Mouse (Mus musculus) embryonic fibroblast, embryonic 13.5 days (primary cell): ENCODE measurements around the gene Fam173a. TPM values are rescaled to one million over a fixed set of nuclear protein-coding genes. Genes with fewer than 3 reads are reported as not detected.
"Not testable (repeated sequence)": the region's sequence is repeated elsewhere in the genome, so short reads cannot be mapped to it uniquely, and the experiment has no call there.

Experiments used
- H3K27ac ChIP-seq: 2 replicates; pipeline ENCODE4 v1.5.1; 2012; ENCODE audit warnings: low read length, control low read depth, inconsistent platforms; ENCODE audit not compliant: insufficient read depth
- H3K4me1 ChIP-seq: 2 replicates; pipeline ENCODE4 v1.6.1; 2011; ENCODE audit warnings: low read length; ENCODE audit not compliant: control insufficient read depth, insufficient read depth
- H3K4me3 ChIP-seq: 2 replicates; pipeline ENCODE4 v1.5.1; 2011; ENCODE audit warnings: mild to moderate bottlenecking, control low read depth, low read length; ENCODE audit not compliant: insufficient read depth
- CTCF ChIP-seq: IDR thresholded peaks from 2 replicates; pipeline ENCODE4 v1.5.1; 2011; ENCODE audit warnings: mild to moderate bottlenecking, control low read depth, low read length, moderate library complexity, borderline replicate concordance; ENCODE audit not compliant: insufficient read depth
- POLR2A ChIP-seq: IDR thresholded peaks from 2 replicates; pipeline ENCODE4 v1.6.1; 2011; ENCODE audit warnings: low read depth, mild to moderate bottlenecking, control low read depth, low read length, moderate library complexity
- polyA plus RNA-seq: library from polyadenylated mRNA; stranded (reverse); fragments of >200 nt; gene quantifications from 2 replicates; pipeline ENCODE4 v1.2.4, GENCODE M21; 2011; ENCODE audit warnings: low read depth; ENCODE audit not compliant: missing spikeins, insufficient read length

The Fam173a gene
- polyA plus RNA-seq, 1 experiment: 25.4 TPM

- TF ChIP-seq CTCF: no peak
- no peak for TF ChIP-seq POLR2A
- Histone ChIP-seq H3K27ac (no peak overlapping the region), H3K4me1 (no peaks in the 10 kb centered on the region), H3K4me3 (no peak overlapping the region)
Observed at GRCm38 (mm10) chr17:25817662-25818061, 25.0 kb upstream of the Fam173a start.

- H3K4me1 ChIP-seq: no peaks in the 10 kb centered on the region
- no peak overlapping the region for H3K4me3 ChIP-seq
- no peak overlapping the region for H3K27ac ChIP-seq
- TF ChIP-seq POLR2A: no peak
- peak; percentile 56; the same call in 1 of the 2 replicates for TF ChIP-seq CTCF
Observed at GRCm38 (mm10) chr17:25813471-25813870, 20.8 kb upstream of the Fam173a start.

GRCm38 (mm10) chr17:25810890-25811289 lies 18.2 kb upstream of the Fam173a start:
- H3K4me3 ChIP-seq: no peak overlapping the region
- no peak overlapping the region for H3K27ac ChIP-seq
- H3K4me1 ChIP-seq: 0 out of 2 replicates have a peak, but pooled peaks cover 3% of the 10 kb centered on the region
- TF ChIP-seq POLR2A (no peak), CTCF (no peak)

GRCm38 (mm10) chr17:25809606-25810340 lies 17.1 kb upstream of the Fam173a start:
- no peak overlapping the region for H3K27ac ChIP-seq
- 0 out of 2 replicates have a peak, but pooled peaks cover 3% of the 10 kb centered on the region for H3K4me1 ChIP-seq
- H3K4me3 ChIP-seq: peak overlapping the region; percentile 68
- TF ChIP-seq CTCF (no peak), POLR2A (no peak)

- no peak for TF ChIP-seq POLR2A
- TF ChIP-seq CTCF: no peak
- no peak within 1 kb of the TSS for H3K27ac ChIP-seq
- H3K4me1 ChIP-seq: 0 out of 2 replicates have a peak, but pooled peaks cover 3% of the 10 kb centered on the region
- H3K4me3 ChIP-seq: peak within 1 kb of the TSS; percentile 68
Observed at GRCm38 (mm10) chr17:25808789-25809605, 16.3 kb upstream of the Fam173a start, which contains the start of gene Fbxl16. Gene Fbxl16, plus strand, starts transcription at chr17:25809085.

GRCm38 (mm10) chr17:25808028-25808427 lies 15.3 kb upstream of the Fam173a start:
- Histone ChIP-seq H3K4me1 (0 out of 2 replicates have a peak, but pooled peaks cover 3% of the 10 kb centered on the region), H3K4me3 (no peak overlapping the region), H3K27ac (no peak overlapping the region)
- TF ChIP-seq POLR2A (no peak), CTCF (no peak)

- not testable (repeated sequence) for H3K27ac ChIP-seq, H3K4me1 ChIP-seq, H3K4me3 ChIP-seq
Observed at GRCm38 (mm10) chr17:25807452-25807851, 14.8 kb upstream of the Fam173a start.

GRCm38 (mm10) chr17:25806507-25806906 lies 13.8 kb upstream of the Fam173a start:
- Histone ChIP-seq H3K4me1 (peaks cover 6% of the 10 kb centered on the region; the same call in 1 of the 2 replicates), H3K4me3 (no peak overlapping the region), H3K27ac (no peak overlapping the region)
- no peak for TF ChIP-seq POLR2A
- TF ChIP-seq CTCF: no peak

GRCm38 (mm10) chr17:25802825-25803517 lies 10.3 kb upstream of the Fam173a start:
- Histone ChIP-seq H3K27ac (no peak overlapping the region), H3K4me3 (no peak overlapping the region), H3K4me1 (peaks cover 6% of the 10 kb centered on the region; the same call in 1 of the 2 replicates)
- TF ChIP-seq POLR2A (no peak), CTCF (no peak)

- no peak overlapping the region for H3K27ac ChIP-seq
- no peak for TF ChIP-seq POLR2A
- peak; percentile 26; the same call in 1 of the 2 replicates for TF ChIP-seq CTCF
- H3K4me3 ChIP-seq: no peak overlapping the region
- H3K4me1 ChIP-seq: peaks cover 4% of the 10 kb centered on the region; the same call in 1 of the 2 replicates
Observed at GRCm38 (mm10) chr17:25801029-25801428, 8.3 kb upstream of the Fam173a start.
